Mouse (Mus musculus): ENCODE data around the gene Bcor. TPM values are rescaled to one million over a fixed set of nuclear protein-coding genes. Genes with fewer than 3 reads are reported as not detected.

Bcor gene
- total RNA-seq, 4 experiments from 2014 or later: 27.1 to 32.2 (median 27.4) TPM

- DNase-seq (ENCODE audit: low spot score in 2 of 2): peak; percentile 55 to 71
Measured at GRCm38 (mm10) chrX:12006031-12006881, 153.9 kb downstream of the Bcor start.

GRCm38 (mm10) chrX:12005181-12006030 lies 154.7 kb downstream of the Bcor start:
- DNase-seq (ENCODE audit: low spot score in 2 of 2): no peak

DNA sequence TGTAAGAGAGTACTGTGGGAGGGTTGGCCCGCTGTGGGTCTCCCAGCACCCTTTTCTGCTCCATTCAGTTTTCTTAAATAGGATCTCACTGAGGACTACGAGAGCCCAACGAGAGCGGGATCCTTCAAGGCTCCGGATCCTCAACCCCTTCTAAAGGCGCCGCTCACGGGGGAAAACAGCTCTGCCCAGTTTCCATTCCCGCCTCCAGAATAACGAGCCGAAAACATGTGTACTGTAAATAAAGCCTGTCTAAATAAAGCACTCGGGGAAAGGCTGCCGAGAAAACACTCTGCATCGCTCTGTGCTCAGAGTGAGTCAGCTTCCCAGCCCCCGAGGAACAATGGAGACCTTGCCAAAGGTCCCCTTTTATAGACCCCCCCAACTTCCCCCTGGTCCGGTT lies 155.7 kb downstream of the Bcor start:
- DNase-seq (ENCODE audit: low spot score in 2 of 2): no peak

DNA sequence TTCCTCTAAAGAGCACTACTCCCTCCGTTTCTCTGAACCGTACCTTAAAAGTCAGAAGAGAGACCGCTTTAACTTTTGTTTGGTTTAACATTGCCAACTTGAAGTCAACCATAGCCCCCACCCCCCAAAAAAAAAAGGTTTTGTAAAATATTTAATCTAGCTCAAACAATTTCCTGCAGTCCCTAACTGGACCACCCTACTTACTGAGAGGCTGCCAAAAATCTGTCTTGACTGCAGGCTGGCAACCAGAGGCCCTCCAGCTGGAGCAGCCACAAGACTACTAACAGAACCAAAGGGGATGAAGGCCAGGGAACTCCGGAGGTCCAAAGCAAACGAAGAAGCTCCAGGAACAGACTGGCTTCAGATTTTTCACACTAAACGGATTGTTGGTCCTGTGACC lies 156.2 kb downstream of the Bcor start:
- DNase-seq (ENCODE audit: low spot score in 2 of 2): no peak

DNA sequence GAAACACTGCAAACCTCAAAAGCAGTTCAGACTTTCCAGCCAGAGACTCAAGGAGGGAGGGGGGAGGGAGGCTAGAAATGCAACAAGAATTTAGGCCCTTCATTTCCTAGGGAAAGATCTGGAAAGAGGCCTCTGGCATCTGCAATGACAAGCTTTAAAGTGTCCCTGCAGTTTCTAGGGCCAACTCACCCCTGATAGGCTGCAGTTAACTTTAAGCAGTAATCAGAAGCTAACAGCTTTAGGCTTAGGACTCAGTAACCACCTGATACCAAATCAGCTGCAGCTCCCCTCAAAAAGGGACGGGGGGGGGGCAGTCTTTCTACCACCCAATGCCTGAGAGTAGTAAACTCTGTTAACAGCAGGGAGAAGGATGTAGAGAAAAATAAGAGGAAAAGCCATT lies 156.6 kb downstream of the Bcor start:
- DNase-seq (ENCODE audit: low spot score in 2 of 2): no peak

- no peak for DNase-seq (ENCODE audit: low spot score in 2 of 2)
Measured at GRCm38 (mm10) chrX:12003106-12003505, 157.0 kb downstream of the Bcor start.

DNA sequence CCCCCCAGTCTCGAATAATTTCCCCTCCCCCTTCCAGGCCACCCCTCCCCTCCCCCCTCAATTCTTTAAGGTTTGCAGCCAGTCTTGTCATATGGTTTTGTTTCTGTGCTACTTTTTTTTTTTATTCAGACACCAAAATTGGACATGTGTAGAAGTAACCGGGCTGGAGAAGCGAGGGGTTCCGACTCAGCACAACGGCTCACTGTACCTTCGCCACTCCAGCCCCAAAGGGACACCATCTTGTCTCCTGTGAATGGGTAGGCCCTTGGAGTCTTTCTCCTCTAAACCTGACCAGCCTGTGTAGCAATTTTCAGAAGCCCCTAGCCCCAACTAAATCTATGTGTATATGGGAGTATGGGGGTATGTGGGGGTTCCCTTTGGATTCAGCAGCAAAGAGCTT lies 157.6 kb downstream of the Bcor start:
- DNase-seq (ENCODE audit: low spot score in 2 of 2): no peak

DNA sequence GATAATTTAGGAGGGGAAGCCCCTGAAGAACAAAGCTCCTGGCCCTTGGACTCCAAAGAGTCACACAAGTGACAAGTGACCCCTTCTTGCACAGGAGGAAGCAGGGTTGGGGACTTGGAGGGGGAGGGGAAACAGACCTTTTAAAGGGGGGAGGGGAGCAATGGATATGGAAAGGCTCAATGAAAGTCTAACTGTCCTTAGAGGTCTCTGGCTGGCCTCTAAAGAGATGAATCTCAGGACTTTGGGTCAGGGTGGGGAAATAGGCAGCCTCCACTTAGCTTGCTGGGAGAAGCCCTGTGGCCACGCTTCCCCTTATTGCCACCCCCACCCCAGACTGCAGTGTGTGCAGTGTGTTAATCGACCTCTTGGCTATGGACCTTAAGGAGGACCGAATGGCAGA lies 158.2 kb downstream of the Bcor start:
- DNase-seq (ENCODE audit: low spot score in 2 of 2): no peak

DNA sequence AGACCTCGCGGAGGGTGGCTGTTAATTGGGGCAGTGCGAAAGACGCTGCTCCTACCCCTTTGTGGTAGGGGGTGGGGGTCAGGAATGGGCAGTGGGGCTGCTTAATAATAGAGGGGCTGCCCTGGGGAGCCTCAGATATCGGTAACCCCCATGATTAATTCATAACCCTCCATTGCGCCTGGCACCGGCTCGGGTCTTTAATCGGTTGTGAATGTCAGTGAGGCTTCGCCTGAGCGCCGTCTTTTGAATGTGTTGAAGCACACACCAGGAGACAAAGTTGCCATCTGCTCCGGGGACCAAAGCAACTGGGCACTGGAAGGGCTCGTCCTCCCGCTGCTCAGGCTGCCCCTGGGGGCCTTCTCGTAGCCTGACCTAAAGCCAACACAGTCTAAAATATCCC lies 158.8 kb downstream of the Bcor start:
- DNase-seq (ENCODE audit: low spot score in 2 of 2): no peak

DNA sequence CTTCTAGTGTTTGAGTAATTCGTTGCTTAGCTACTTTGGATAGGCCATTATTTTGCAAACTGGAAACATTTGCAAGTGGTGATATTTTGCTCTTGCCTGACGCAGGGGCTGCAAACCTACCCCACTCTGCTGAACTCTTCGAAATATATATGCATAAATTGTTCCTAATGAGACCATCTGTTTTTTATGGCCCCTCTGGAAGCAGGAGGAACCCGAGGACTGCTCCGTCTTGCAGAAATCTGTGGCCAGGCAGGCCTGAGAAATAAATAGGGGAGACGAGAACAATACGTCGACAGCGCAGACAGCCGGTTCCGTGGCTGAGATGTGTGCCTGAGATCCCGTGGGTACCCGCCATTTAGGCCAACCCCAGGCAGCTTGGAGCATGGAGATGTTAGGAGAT lies 159.5 kb downstream of the Bcor start:
- DNase-seq (ENCODE audit: low spot score in 2 of 2): no peak

DNA sequence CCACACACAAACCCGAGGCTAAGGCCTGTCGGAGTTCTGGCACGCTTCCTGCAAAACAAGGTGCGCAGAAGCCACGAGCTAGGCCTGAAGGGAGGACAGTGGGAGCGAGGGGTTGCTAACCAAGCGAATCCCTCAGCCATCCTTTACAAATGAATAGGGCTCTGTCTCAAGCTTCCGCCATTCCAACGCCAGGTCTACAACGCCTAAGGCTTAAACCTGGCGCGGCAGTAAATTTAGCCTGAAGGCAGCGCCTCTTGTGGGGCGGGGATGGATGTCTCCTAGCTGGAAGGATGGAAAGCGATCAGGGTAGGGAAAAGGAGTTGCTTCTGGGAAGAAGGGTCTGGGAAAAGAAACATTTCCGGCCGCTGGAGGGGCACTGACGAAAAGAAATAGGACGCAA lies 160.2 kb downstream of the Bcor start:
- no peak for DNase-seq (ENCODE audit: low spot score in 2 of 2)

- DNase-seq (ENCODE audit: low spot score in 2 of 2): no peak
Measured at GRCm38 (mm10) chrX:11998934-11999336, 161.2 kb downstream of the Bcor start.

DNA sequence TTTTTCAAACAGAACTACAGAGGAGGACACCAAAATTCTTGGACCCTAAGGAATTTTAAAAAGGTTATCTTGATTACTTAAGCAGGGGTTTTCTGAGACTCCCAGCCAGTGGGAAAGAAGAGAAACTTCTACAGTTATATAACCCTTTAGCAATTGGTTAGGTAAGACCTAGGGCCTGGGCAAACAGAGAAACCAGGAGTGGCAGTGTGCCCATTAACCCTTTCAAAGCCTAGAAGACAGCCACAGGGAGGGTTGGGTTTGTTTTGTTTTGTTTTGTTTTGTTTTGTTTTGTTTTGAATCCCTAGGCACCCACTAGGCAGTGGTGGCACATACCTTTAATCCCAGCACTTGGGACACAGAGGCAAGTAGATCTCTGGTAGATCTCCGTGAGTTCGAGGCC lies 163.3 kb downstream of the Bcor start:
- DNase-seq (ENCODE audit: low spot score in 2 of 2): no peak

- DNase-seq (ENCODE audit: low spot score in 2 of 2): no peak
Measured at GRCm38 (mm10) chrX:11996489-11996888, 163.7 kb downstream of the Bcor start.

GRCm38 (mm10) chrX:11993641-11994419 lies 166.3 kb downstream of the Bcor start:
- DNase-seq (ENCODE audit: low spot score in 2 of 2): no peak

DNA sequence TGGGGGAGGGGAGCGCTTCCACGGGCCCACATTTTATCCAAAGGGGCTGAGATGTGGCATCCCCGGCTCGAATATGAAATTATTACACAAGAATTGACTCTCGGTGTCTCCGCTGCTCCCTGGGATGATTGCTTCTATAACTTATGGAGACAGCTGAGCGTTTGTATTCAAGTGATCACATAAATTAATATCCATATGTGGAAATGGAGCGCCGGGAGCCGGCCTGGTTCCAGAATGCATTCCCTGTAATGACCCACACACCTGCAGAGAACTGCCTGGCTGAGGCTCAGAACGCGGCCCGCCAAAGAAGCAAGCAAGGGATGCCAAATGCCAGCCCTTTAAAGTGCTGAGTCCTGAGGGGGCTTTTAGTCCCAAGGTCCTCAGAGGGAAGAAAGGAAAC lies 170.7 kb downstream of the Bcor start:
- no peak for DNase-seq (ENCODE audit: low spot score in 2 of 2)

DNA sequence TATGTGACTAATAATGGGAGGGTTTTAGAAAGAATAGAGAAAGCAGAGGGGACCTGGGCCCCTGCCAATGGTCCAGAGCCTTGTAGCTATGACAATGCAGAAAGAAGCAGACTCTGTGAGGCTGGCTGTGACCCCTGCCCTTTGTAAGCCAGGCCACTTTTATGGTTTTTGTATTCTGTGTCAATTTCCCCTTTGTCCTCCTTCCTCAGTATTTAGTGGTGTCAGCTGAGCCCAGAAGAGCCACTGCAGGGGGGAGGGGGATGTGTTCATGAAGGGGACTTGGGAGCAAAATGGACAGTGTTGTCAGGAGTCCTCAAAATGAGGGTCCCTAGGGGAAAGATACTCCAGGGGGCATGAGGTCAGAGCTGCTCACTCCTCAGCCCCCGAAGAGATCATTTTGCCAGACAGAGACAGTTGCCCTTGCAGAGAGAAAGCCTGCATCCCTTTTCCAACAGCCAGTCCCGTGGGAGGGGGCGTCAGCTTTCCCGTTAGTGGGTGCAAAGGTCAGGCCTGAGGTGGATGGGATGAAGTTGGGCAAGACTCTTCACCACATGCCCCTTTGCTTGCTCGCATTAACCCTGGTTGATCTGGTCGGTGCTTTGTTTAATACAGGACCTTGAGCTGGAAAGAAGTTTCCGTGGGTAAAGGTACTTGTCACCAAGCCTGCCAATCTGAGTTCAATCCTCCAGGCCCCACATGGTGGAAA lies 171.8 kb downstream of the Bcor start:
- no peak for DNase-seq (ENCODE audit: low spot score in 2 of 2)

DNA sequence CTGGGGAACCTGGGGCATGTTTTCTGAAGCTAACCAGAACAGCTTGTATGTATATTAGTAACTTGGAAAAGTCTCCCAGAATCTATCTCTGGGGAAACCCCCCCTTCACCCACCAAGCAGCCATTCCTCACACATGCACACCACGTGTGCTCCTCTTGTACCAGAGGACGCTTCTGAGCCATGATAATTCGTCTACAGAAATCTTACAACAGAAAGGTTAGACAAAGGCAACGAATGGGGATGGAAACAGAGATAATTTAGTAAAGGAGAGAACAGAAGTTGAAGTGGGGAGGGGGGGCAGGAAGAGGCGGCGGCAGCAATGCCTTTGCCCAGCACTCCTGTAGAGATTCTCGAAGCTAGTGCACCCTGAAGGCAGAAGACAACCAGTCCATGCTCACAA lies 172.6 kb downstream of the Bcor start:
- no peak for DNase-seq (ENCODE audit: low spot score in 2 of 2)
